Comparison of ENCODE assay signal across 25 mouse cellular contexts in the genomic region with DNA sequence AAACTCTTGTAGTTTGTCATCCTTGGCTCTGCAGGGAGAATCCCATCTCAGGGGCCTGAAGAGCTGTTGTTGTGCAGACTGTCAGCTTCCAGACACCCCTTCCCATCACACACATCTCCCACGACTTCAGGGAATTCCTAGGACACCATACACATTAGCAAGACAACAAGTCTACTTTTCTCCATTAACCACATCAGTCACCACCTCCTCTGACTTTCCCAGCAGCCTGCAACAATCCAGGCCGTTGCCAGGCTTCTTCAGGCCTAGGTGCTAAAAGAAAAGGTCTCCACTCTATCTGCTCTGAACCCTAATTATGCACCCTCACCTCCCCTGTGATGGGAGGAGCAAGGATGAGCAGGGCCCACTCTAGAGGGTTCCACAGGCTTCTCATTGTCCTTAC. TPM values are rescaled to one million over a fixed set of nuclear protein-coding genes. Genes with fewer than 3 reads are reported as not detected.
A peak's percentile ranks its signal among the peaks of the same experiment; 100 is the strongest.
DNase-seq lines count a peak whose midpoint lies in the region; ATAC-seq and TF ChIP-seq lines count a peak whose summit lies in the region.
"Had no signal": no experiment of that assay in that cellular context is flagged by ENCODE, and none has a peak within 500 bp of the region (broad histone marks: within the 10 kb centered on the region; RNA-seq: fewer than 3 reads in every experiment).

No protein-coding gene starts in this region.

- H3K9me3 ChIP-seq in CH12.LX (replicated peaks; ENCODE audit: low read length): no peaks in the 10 kb centered on the region
- H3K9me3 ChIP-seq: G1E had no signal

- in situ Hi-C loops in CH12.LX (cut with MboI; ENCODE audit: low pct_ligation_motif_present, low pct_unique_long_range_greater_than_20kb, low sequenced_read_pairs): no loop called here

- ATAC-seq in megakaryocyte progenitor cell, adult 5-6 weeks (replicated peaks; ENCODE audit: poor library complexity): no peak
- ATAC-seq: activated CD4-positive, CD25-positive, alpha-beta regulatory T cell, adult 4 months; CD4-positive, CD25-positive, alpha-beta regulatory T cell, adult 4 months; Patski had no signal

- H3K4me3 ChIP-seq in CH12.LX (replicated peaks in 1 of 3; ENCODE audit: low read depth in 2 of 3, low read length in 2 of 3, poor library complexity in 1 of 3): no peak overlapping the region
- no peak overlapping the region for H3K4me3 ChIP-seq in cerebellum, adult 2 months (replicated peaks; ENCODE audit: insufficient read depth, low read depth, low read length)

- H3K27ac ChIP-seq in CH12.LX (ENCODE audit: insufficient read depth, low read depth): peak overlapping the region; percentile 10; the same call in 1 of the 2 replicates
- no peak overlapping the region for H3K27ac ChIP-seq in cerebellum, adult 2 months (ENCODE audit: insufficient read depth, low read length)

- H3K36me3 ChIP-seq in CH12.LX (replicated peaks in 1 of 2; ENCODE audit: control insufficient read depth in 1 of 2, insufficient read depth in 1 of 2, low read length in 1 of 2): peaks cover 9 to 55% of the 10 kb centered on the region in 2 experiments

- H3K27me3 ChIP-seq in CH12.LX (replicated peaks): no peaks in the 10 kb centered on the region
- no peaks in the 10 kb centered on the region for H3K27me3 ChIP-seq in cerebellum, adult 2 months (ENCODE audit: control insufficient read depth, insufficient read depth, low read length)
- H3K27me3 ChIP-seq: Patski had no signal

- no peak overlapping the region for H3K4me2 ChIP-seq in CH12.LX (ENCODE audit: insufficient read depth, low read depth, poor library complexity, severe bottlenecking)

- H3K9ac ChIP-seq in CH12.LX (ENCODE audit: insufficient read depth, low read depth): no peak overlapping the region

- TF ChIP-seq CTCF in CH12.LX (conservative IDR thresholded peaks at IDR 0.05 in 1 of 2, IDR thresholded peaks at IDR 0.05 in 1 of 2; ENCODE audit: low read depth in 2 of 2, low read length in 2 of 2): no peak
- TF ChIP-seq CTCF in cerebellum, adult 2 months (IDR thresholded peaks at IDR 0.05; ENCODE audit: borderline replicate concordance, insufficient read depth, low read depth, low read length): no peak

- TF ChIP-seq EP300 in CH12.LX (IDR thresholded peaks at IDR 0.05; ENCODE audit: low read length): no peak

- TF ChIP-seq RAD21 in CH12.LX (IDR thresholded peaks at IDR 0.05; ENCODE audit: low read depth, low read length): no peak

- peaks cover 36 to 94% of the 10 kb centered on the region in 2 experiments for H3K4me1 ChIP-seq in CH12.LX (ENCODE audit: control insufficient read depth in 1 of 2, insufficient read depth in 2 of 2)
- H3K4me1 ChIP-seq in cerebellum, adult 2 months (ENCODE audit: control insufficient read depth, insufficient read depth, low read length): peaks cover 21% of the 10 kb centered on the region

- dilution Hi-C loops in CH12.LX (cut with MboI; ENCODE audit: extremely low pct_ligation_motif_present, extremely low pct_unique_long_range_greater_than_20kb, low sequenced_read_pairs): no loop called here

- WGBS in cerebellum, adult 2 months: 84% methylated on average over 2 of the region's 2 CpGs

- DNase-seq in CH12.LX (ENCODE audit: extremely low read depth) (no peak), ES-CJ7 (ENCODE audit: low read depth, low spot score) (peak; percentile 52), R1 (ENCODE audit: low read depth, low spot score) (peak; percentile 77), ZHBTc4 (ENCODE audit: low read depth, low spot score) (peak; percentile 70)
- no peak for DNase-seq in urinary bladder, postnatal 25 days (ENCODE audit: low spot score)
- DNase-seq in cerebellum, adult 2 months: no peak
- DNase-seq in lung, postnatal 36 days: no peak
- DNase-seq: adrenal gland, adult 2 months; adrenal gland, adult 8-10 months; adrenal gland, postnatal 10 days; adrenal gland, postnatal 14 days; adrenal gland, postnatal 25 days; adrenal gland, postnatal 36 days; B cell, adult 2 months; cerebellum, adult 11 months; cerebellum, adult 11-12 months; cerebellum, adult 18-20 months; cerebellum, adult 8-10 months; cerebellum, adult 9-10 months; cerebellum, adult 9-11 months had no signal

- TF ChIP-seq POLR2A in CH12.LX (IDR thresholded peaks at IDR 0.05; ENCODE audit: low read depth, low read length): no peak
- TF ChIP-seq POLR2A in cerebellum, adult 2 months (IDR thresholded peaks at IDR 0.05; ENCODE audit: borderline replicate concordance, insufficient read depth, low read length): no peak

- H3K79me2 ChIP-seq in CH12.LX (replicated peaks; ENCODE audit: control insufficient read depth, extremely low read depth, insufficient read depth, poor library complexity, severe bottlenecking): peaks cover 87% of the 10 kb centered on the region

TF ChIP-seq in CH12.LX, 34 proteins besides CTCF, POLR2A, EP300 and RAD21:
- no peak for TF ChIP-seq PAX5 (IDR thresholded peaks at IDR 0.05; ENCODE audit: low read length)
- TF ChIP-seq ETS1 (conservative IDR thresholded peaks at IDR 0.05; ENCODE audit: low read depth, low read length): no peak
- no peak for TF ChIP-seq ZKSCAN1 (IDR thresholded peaks at IDR 0.05; ENCODE audit: borderline replicate concordance, low read depth, low read length)
- no peak for TF ChIP-seq MAZ (IDR thresholded peaks at IDR 0.05; ENCODE audit: low read depth, low read length)
- no peak for TF ChIP-seq TBP (conservative IDR thresholded peaks at IDR 0.05; ENCODE audit: low read depth, low read length)
- TF ChIP-seq UBTF (IDR thresholded peaks at IDR 0.05; ENCODE audit: low read depth, low read length): no peak
- no peak for TF ChIP-seq SMC3 (IDR thresholded peaks at IDR 0.05; ENCODE audit: low read depth, low read length)

RNA-seq across cellular contexts. Expression of a gene that starts 40.5 kb away (rescaled TPM):
- 17.2 and 18.4 TPM in 2 replicates for total RNA-seq in CH12.LX (2012; rRNA removed)
- total RNA-seq in CH12.LX (2014; rRNA removed): 24.1 and 24.6 TPM in 2 replicates
- polyA plus RNA-seq in CH12.LX (2012; ENCODE audit: insufficient read length, low read depth): 29.1 and 30.8 TPM in 2 replicates
- polyA plus RNA-seq in cerebellum, adult 2 months (2012; rRNA removed): 44.8 and 45.6 TPM in 2 replicates
- total RNA-seq in megakaryocyte progenitor cell, adult 5-6 weeks (2015): 7.9 and 10.1 TPM in 2 replicates
- 12.7 and 15.6 TPM in 2 replicates for total RNA-seq in megakaryocyte progenitor cell, adult 5-6 weeks (2017)

Comparison
In these comparisons a context has a peak if more than half of its experiments do, and no peak if none do; other contexts are left out.
1. DNase-seq: peak in ES-CJ7 (single experiment), R1 (single experiment) and ZHBTc4 (single experiment); none in CH12.LX (single experiment), urinary bladder, postnatal 25 days (single experiment), cerebellum, adult 2 months (0 of 2) and lung, postnatal 36 days (single experiment).